Mouse (Mus musculus) heart, postnatal 25 days (tissue): Measurements from ENCODE around the gene Hist1h2ab. TPM values are rescaled to one million over a fixed set of nuclear protein-coding genes. Genes with fewer than 3 reads are reported as not detected.
"Not testable (repeated sequence)": the region's sequence is repeated elsewhere in the genome, so short reads cannot be mapped to it uniquely, and the experiment has no call there.

Experiments
- DNase-seq: peaks from one replicate; pipeline ENCODE4 v3.0.0; 2022; ENCODE audit warnings: low spot score
- intact Hi-C: fragments of 180-260 bp; cut with DNase I; formaldehyde crosslinking; loops from one replicate; pipeline ENCODE4 v1.15.1; 2025
- microRNA-seq: library from miRNA; unstranded; fragments of <30 nt; microRNA quantifications from one replicate; pipeline ENCODE4 v1.2.0, GENCODE M21; 2022
- total RNA-seq, 2 experiments: library from RNA; stranded (reverse); gene quantifications; 2 replicates each; pipeline ENCODE4 v1.2.3; 2021

The Hist1h2ab gene
- total RNA-seq, 2 experiments from 2014 or later, result 12.7 to 17.0 TPM

DNA sequence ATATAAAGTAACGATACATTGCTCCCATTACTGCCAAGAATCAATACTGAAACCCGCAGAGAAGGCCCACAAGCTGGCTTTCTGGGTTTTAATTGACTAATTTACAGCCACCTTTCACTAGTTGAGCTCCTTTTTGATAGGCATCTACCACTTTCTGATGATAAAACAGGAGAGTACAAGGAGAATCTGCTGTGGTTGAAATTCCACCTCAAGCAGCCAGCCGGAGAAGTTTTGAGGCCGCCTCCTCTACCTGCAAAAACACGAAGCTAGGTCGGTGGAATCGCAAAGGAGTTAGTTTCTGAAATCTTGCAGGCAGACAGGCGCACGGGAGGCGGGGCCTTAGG is 12.3 kb downstream of the Hist1h2ab start:
- no peak for DNase-seq
- intact Hi-C loops, result loop anchor here (5.0 kb wide), 1 partner anchor 331 kb away; no protein-coding TSS in a partner anchor

DNA sequence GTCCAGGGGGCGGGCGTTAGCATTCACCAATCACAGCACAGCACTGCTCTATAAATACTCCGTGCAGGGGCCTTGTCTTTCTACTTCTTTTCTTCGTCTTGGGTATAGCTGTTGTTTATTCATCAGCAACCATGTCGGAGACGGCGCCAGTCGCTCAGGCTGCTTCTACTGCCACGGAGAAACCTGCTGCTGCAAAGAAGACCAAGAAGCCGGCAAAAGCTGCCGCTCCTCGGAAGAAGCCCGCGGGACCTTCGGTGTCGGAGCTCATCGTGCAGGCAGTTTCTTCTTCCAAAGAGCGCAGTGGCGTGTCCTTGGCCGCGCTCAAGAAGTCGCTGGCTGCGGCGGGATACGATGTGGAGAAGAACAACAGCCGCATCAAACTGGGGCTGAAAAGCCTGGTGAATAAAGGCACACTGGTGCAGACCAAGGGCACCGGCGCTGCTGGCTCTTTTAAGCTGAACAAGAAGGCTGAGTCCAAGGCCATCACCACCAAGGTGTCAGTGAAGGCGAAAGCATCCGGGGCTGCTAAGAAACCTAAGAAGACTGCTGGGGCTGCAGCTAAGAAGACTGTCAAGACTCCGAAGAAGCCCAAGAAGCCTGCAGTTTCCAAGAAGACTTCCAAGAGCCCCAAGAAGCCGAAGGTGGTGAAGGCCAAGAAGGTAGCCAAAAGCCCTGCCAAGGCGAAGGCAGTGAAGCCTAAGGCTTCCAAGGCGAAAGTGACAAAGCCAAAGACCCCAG is 12.8 kb downstream of the Hist1h2ab start, which contains the start of gene Hist1h1a:
Hist1h1a (plus strand) TSS at position 81 of the 738 bp plus-strand sequence.
- intact Hi-C loops, result loop anchor here (5.0 kb wide), 1 partner anchor 331 kb away; no protein-coding TSS in a partner anchor
- peak; percentile 60 for DNase-seq

DNA sequence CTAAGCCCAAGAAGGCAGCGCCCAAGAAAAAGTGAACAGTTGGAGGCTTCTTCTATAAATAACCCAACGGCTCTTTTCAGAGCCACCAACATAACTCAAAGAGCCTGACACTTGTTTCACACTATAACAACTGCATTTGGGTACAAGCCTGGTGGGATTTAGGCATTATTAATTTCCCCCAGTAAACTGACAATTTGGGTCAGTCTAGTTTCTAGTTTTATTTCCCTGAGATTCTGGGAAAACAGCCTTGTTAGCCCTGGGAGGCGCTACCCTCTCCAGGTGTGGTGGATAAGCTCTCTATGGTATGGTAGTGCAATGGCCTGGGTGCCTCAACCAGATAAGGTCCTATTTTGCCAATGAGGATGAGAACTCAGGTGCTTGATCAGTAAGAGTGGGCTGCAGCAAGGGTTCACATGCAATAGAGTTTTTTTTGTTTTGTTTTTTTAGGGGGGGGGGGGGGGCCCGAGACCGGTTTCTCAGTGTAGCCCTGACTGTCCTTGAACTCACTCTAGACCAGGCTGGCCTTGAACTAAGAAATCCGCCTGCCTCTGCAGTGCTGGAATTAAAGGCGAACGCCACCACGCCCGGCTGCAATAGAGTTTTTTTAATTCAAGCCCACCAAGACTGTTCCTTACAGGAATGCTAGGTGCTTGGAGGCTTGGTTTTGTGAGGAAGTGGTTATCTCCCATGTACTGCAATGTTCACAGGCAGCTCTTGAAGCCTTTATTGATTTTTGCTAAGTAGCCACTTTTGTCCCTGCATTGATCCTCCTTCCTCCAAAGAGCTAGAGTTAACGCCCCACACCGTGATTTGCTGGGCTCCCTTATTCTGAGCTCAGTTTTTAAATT is 13.6 kb downstream of the Hist1h2ab start:
- no peak for DNase-seq
- intact Hi-C loops, result loop anchor here (5.0 kb wide), 1 partner anchor 332 kb away; no protein-coding TSS in a partner anchor

DNA sequence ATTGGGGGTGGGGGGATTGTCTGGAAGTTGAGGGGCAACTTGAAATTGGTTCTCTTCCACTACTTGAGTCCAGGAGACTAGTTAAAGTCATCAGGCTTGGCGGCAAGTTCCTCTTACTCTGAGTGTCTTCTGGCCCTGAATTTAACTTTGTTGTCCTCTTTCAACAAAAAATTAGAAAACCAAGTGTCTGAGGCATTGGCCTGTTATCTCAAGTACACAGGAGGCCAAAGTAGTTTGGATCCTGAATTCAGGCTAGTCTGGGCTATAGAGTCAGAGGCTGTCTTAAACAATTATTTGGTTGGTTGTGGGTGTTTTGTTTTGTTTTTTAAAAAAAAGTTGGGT is 14.2 kb downstream of the Hist1h2ab start:
- intact Hi-C loops, result no loop called here
- DNase-seq, result no peak

DNA sequence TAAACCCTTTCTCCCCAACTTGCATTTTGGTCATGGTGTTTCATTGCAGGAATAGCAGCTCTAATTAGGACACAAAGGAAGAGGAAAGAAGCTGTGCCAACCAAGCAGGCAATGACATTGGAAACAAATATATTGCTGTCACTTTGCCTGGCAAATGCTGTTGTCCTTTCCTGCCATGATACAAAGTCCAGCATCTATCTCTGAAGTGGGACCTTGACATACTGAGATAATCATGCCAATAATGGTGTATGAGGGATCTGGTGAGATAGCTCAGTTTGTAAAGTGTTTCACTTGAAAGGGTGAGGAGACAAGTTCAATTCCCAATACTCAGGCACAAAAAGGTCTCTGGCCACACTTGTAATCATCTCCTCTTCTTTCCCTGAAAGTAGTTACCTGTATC is 15.8 kb downstream of the Hist1h2ab start:
- intact Hi-C loops, result no loop called here
- DNase-seq, result no peak

DNA sequence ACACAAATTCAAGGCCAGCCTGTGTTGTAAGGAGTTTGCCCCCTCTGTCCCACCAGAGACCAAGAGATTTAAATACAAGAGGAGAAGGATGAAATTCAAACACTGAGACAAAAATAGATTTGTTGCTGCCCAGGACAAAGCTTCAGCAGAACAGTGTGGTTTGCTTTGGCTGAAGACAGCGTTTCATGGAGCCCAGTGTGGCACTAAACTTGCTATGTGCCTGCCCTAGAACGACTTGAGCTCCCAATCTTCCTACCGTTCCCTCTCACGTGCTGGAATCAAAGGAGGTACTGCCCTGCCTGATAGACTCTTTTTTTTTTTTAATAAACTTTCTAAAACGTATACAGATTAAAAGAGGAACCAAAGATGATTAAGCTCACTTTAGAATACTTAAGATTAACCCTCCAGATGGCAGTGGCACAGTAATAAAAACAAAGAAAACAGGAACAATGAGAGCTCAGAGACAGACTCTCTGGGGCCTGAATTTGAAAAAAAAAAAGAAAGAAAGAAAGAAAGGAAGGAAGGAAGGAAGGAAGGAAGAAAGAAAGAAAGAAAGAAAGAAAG is 18.0 kb downstream of the Hist1h2ab start:
- intact Hi-C loops, result no loop called here
- DNase-seq, result no peak

DNA sequence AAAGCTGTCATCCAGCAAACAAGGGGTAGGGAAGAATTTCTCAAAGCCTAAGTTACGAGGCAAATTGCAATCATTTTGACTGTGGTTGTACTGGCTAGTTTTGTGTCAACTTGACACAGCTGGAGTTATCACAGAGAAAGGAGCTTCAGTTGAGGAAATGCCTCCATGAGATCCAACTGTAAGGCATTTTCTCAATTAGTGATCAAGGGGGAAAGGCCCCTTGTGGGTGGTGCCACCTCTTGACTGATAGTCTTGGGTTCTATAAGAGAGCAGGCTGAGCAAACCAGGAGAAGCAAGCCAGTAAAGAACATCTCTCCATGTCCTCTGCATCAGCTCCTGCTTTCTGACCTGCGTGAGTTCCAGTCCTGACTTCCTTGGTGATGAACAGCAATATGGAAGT is 18.7 kb downstream of the Hist1h2ab start, which contains the start of gene Trim38:
Trim38 (plus strand) TSS at position 301 of the 400 bp plus-strand sequence.
- intact Hi-C loops, DNase-seq: not testable (repeated sequence)

DNA sequence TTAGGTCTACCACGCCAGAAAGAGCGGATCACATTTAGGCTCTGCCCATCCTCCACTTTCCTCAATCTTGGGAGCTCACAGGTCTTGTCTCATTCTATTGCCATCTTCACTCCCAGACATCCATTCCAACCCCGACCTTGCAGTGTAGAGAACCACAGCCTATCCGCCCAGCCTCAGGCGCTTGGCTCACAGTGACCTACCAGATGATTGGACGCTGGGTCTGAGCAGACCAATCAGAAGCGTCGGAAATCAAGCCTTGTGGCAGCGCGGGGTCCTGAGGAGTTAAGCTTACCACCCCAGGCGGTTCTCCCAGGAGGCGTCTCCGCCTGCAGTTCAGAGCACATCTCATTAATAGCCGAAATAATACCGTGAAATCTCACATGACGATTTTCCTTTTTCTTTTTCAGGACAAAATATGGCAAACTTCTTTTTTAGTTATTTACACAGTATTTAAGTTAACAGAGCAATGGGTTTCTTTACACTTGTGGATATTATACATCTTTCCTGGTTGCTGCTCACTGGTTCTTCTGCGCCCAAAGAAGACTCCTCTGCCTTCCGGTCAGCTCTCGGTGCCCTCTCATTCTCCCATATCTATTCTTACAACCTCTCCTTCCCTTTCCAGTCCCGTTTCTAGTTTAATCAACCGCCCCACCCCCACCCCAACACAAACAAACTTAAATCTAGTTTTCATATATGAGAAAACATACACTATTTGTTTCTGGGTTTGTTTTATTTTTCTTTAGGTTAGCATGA is 21.8 kb downstream of the Hist1h2ab start:
- intact Hi-C loops, result no loop called here
- DNase-seq, result peak; percentile 14

DNA sequence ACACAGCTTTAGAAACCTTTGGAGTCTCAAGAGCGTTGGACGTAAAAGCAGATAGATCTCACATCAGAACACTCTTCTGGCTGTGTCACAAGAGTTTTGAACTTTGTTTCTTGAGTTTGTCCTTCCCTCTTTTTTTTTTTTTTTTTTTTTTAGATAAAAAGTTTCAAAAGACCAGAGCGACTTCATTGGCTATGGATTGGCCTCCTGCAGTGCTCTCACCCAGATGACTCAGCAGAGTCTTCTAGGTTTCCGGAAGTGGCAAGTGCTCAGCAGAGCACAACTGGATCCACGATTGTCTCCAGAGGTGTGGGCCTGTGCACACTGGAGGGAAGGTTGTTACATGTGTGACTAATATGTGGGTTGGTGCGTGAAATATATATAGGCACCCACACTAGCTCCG is 27.4 kb downstream of the Hist1h2ab start:
- intact Hi-C loops, result no loop called here
- no peak for DNase-seq

- intact Hi-C loops, result no loop called here
- no peak for DNase-seq
Measured at GRCm38 (mm10) chr13:23779025-23779424, 28.1 kb downstream of the Hist1h2ab start.

DNA sequence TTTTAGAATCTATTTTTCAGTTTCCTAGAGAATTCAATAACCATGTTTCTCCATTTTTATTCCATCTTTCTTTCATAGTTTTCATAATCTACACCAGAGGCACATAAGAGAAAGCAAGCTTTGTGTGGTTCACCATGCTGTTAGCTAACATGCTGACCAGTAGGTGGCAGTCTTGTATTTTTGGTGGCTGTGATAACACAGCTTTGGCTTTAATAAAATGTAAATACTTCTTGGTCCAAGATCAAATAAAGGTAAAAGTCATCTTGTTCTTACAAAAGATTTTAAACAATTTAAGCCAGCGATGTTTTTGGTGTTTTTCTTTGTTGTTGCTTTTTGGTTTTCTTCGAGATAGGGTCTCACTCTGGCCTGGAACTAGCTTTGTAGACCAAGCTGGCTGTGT is 41.6 kb downstream of the Hist1h2ab start:
- intact Hi-C loops, result loop anchor here (2.0 to 5.0 kb wide), 3 partner anchors 95 to 504 kb away; partner anchors contain the start of gene Carmil1
- DNase-seq, result no peak

GRCm38 (mm10) chr13:23799405-23799804 is 48.5 kb downstream of the Hist1h2ab start:
- intact Hi-C loops, result no loop called here
- no peak for DNase-seq

Small RNA genes within 50 kb of the gene (microRNA-seq; reads per million reads assigned to microRNA genes)
- gene Gm44314 (not detected), gene Gm44484 (not detected)

Other genes starting within 250 kb of the Hist1h2ab start
- gene Hist1h4h, start 220.1 kb upstream of the Hist1h2ab start, total RNA-seq, result 100 to 1,000 TPM; 272 to 334 TPM
- gene Hist1h2af, start 217.2 kb upstream of the Hist1h2ab start, total RNA-seq, result 10 to 100 TPM; 13.7 to 25.9 TPM
- gene Hist1h3g, start 215.7 kb upstream of the Hist1h2ab start, total RNA-seq, result 1 to 10 TPM; 3.4 to 4.1 TPM
- 1 to 10 TPM; 1.4 to 1.9 TPM for gene Hist1h2bh, start 207.7 kb upstream of the Hist1h2ab start, total RNA-seq
- 10 to 100 TPM in 1 of 2 experiments, 1 to 10 TPM in 1; 6.4 to 10.6 TPM for gene Hist1h3f, start 207.1 kb upstream of the Hist1h2ab start, total RNA-seq
- gene Hist1h4f, start 199.5 kb upstream of the Hist1h2ab start, total RNA-seq, result 10 to 100 TPM; 33.0 to 46.9 TPM
- gene Hist1h1d, start 197.9 kb upstream of the Hist1h2ab start, total RNA-seq, result 1 to 10 TPM; 1.8 to 2.5 TPM
- 10 to 100 TPM; 15.4 to 27.3 TPM for gene Hist1h3e, start 188.8 kb upstream of the Hist1h2ab start, total RNA-seq
- 1 to 10 TPM; 3.4 to 4.1 TPM for gene Hist1h2ae, start 179.9 kb upstream of the Hist1h2ab start, total RNA-seq
- gene Hist1h2bg, start 179.7 kb upstream of the Hist1h2ab start, total RNA-seq, result 10 to 100 TPM; 28.4 to 48.1 TPM
- gene Hist1h2bf, start 176.9 kb upstream of the Hist1h2ab start, total RNA-seq, result 10 to 100 TPM; 16.8 to 17.6 TPM
- 1 to 10 TPM; 2.4 to 4.8 TPM for gene Hist1h2ad, start 176.7 kb upstream of the Hist1h2ab start, total RNA-seq
- gene Hist1h3d, start 175.4 kb upstream of the Hist1h2ab start, total RNA-seq, result 1 to 10 TPM; 3.4 to 3.6 TPM
- 10 to 100 TPM; 54.4 to 63.1 TPM for gene Hist1h4d, start 169.5 kb upstream of the Hist1h2ab start, total RNA-seq
- gene Hist1h2be, start 130.0 kb upstream of the Hist1h2ab start, total RNA-seq, result 10 to 100 TPM; 10.5 to 10.7 TPM
- 10 to 100 TPM; 35.6 to 42.0 TPM for gene Hist1h1e, start 128.6 kb upstream of the Hist1h2ab start, total RNA-seq
- 1 to 10 TPM; 1.5 to 1.9 TPM for gene Hist1h2ac, start 67.2 kb upstream of the Hist1h2ab start, total RNA-seq
- gene Hist1h2bc, start 66.9 kb upstream of the Hist1h2ab start, total RNA-seq, result 10 to 100 TPM; 73.7 to 74.9 TPM
- not detected for gene Hist1h1t, start 55.3 kb upstream of the Hist1h2ab start, total RNA-seq
- gene Hist1h4c, start 52.7 kb upstream of the Hist1h2ab start, total RNA-seq, result 10 to 100 TPM; 42.4 to 60.8 TPM
- 10 to 100 TPM; 48.9 to 50.3 TPM for gene Hfe, start 40.3 kb upstream of the Hist1h2ab start, total RNA-seq
- gene Hist1h1c, start 12.3 kb upstream of the Hist1h2ab start, total RNA-seq, result 100 to 1,000 TPM; 134 to 160 TPM
- gene Hist1h3c, start 5.5 kb upstream of the Hist1h2ab start, total RNA-seq, result 1 to 10 TPM; 3.2 to 9.1 TPM
- gene Hist1h2bb, start 4.4 kb upstream of the Hist1h2ab start, total RNA-seq, result 10 to 100 TPM in 1 of 2 experiments, 1 to 10 TPM in 1; 9.6 to 11.4 TPM
- 10 to 100 TPM; 19.3 to 26.5 TPM for gene Hist1h3b, start 1.1 kb downstream of the Hist1h2ab start, total RNA-seq
- 10 to 100 TPM; 13.3 to 23.6 TPM for gene Hist1h4b, start 5.9 kb downstream of the Hist1h2ab start, total RNA-seq
- gene Hist1h4a, start 10.1 kb downstream of the Hist1h2ab start, total RNA-seq, result 10 to 100 TPM; 12.6 to 15.8 TPM
- 10 to 100 TPM; 15.8 to 18.0 TPM for gene Hist1h3a, start 11.3 kb downstream of the Hist1h2ab start, total RNA-seq
- gene Hist1h1a, start 12.5 kb downstream of the Hist1h2ab start, total RNA-seq, result 1 to 10 TPM; 5.4 to 9.2 TPM
- not detected for gene Trim38, start 18.8 kb downstream of the Hist1h2ab start, total RNA-seq
- gene Slc17a2, start 55.9 kb downstream of the Hist1h2ab start, total RNA-seq, result not detected
- gene Slc17a3, start 88.3 kb downstream of the Hist1h2ab start, total RNA-seq, result not detected
- not detected for gene Slc17a1, start 116.6 kb downstream of the Hist1h2ab start, total RNA-seq
- not detected for gene Slc17a4, start 163.9 kb downstream of the Hist1h2ab start, total RNA-seq
- gene Hist1h2ba, start 183.0 kb downstream of the Hist1h2ab start, total RNA-seq, result not detected
- gene Hist1h2aa, start 183.3 kb downstream of the Hist1h2ab start, total RNA-seq, result not detected
- gene Scgn, start 240.1 kb downstream of the Hist1h2ab start, total RNA-seq, result not detected